Mouse (Mus musculus): ENCODE measurements around the gene Pias4. TPM values are rescaled to one million over a fixed set of nuclear protein-coding genes. Genes with fewer than 3 reads are reported as not detected.

The Pias4 gene
- polyA plus RNA-seq, 1 experiment from 2014 or later: 54.2 TPM

- no peak overlapping the region for H3K4me2 ChIP-seq
- WGBS: 2% methylated on average over 9 of the region's 9 CpGs
- no peaks in the 10 kb centered on the region for H3K36me3 ChIP-seq (ENCODE audit: poor library complexity, severe bottlenecking)
- no peak for ATAC-seq
- H3K9ac ChIP-seq: no peak overlapping the region
- H3K9me3 ChIP-seq (replicated peaks): no peaks in the 10 kb centered on the region
- H3K27ac ChIP-seq: no peak overlapping the region
- H3K27me3 ChIP-seq: peaks cover 50% of the 10 kb centered on the region
- no peak overlapping the region for H3K4me3 ChIP-seq
- peaks cover 6% of the 10 kb centered on the region for H3K4me1 ChIP-seq
These were observed 30.5 kb upstream of the Pias4 start for GRCm38 (mm10) chr10:81198230-81198629.

DNA sequence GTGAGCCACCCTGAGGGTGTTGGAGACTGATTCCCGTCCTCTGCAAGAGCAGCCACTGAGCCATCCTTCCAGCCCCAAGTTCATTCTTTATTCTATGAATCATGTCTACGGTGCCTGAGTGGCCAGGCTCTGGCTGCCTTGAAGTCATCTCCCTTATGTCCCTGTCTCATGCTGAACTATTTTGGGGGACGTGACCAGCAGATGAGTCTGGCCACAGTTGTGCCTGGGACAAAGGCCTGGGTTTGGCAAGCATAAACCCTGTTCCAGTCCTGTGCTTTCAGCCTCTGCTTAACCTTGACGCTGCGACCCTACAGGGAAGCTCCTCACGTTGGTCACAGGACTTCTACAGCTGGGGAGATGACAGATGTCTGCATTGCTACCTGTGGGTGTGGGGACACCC is 29.6 kb upstream of the Pias4 start:
- Histone ChIP-seq H3K36me3 (ENCODE audit: poor library complexity, severe bottlenecking) (no peaks in the 10 kb centered on the region), H3K4me1 (peaks cover 15% of the 10 kb centered on the region), H3K9me3 (replicated peaks) (no peaks in the 10 kb centered on the region), H3K9ac (no peak overlapping the region), H3K4me3 (no peak overlapping the region), H3K27me3 (peaks cover 50% of the 10 kb centered on the region), H3K27ac (no peak overlapping the region), H3K4me2 (no peak overlapping the region)
- ATAC-seq: no peak
- 61% methylated on average over 6 of the region's 6 CpGs for WGBS

DNA sequence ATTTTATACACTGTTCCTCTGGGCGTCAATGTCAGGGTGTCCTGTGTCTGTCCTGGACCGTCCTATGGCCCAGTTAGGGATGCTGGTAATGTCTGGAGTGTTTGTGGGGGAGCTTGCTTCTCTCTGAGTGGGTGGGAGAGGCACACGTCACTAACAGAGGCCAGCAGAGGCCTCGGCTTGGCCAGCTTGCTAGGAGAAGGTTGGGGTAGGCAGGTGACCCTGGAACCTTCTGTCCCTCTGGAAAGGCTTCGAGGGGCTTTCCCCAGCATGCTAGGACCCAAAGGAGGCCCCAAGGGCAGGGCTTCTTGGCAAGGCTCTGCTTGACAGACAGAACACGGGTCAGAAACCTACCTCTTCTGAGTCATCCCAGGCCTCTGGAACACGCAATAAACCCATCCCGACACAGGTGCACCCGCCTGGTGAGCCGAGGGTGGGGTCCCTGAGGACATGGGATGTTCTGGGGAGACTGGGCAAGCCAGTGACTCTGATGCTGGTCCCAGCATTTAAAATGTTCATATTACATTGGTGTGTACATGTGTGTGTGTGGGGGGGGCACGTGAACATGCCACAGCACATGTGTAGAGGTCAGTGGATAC is 28.8 kb upstream of the Pias4 start:
- Histone ChIP-seq H3K9me3 (replicated peaks) (no peaks in the 10 kb centered on the region), H3K4me3 (no peak overlapping the region), H3K4me2 (no peak overlapping the region), H3K9ac (no peak overlapping the region), H3K36me3 (ENCODE audit: poor library complexity, severe bottlenecking) (no peaks in the 10 kb centered on the region), H3K27me3 (peaks cover 50% of the 10 kb centered on the region), H3K27ac (no peak overlapping the region), H3K4me1 (peaks cover 22% of the 10 kb centered on the region)
- WGBS: 71% methylated on average over 11 of the region's 11 CpGs
- no peak for ATAC-seq

GRCm38 (mm10) chr10:81195300-81195699 is 27.6 kb upstream of the Pias4 start:
- Histone ChIP-seq H3K9ac (no peak overlapping the region), H3K27me3 (peaks cover 47% of the 10 kb centered on the region), H3K4me2 (no peak overlapping the region), H3K9me3 (replicated peaks) (no peaks in the 10 kb centered on the region), H3K4me3 (no peak overlapping the region), H3K4me1 (peaks cover 23% of the 10 kb centered on the region), H3K36me3 (ENCODE audit: poor library complexity, severe bottlenecking) (peaks cover 8% of the 10 kb centered on the region), H3K27ac (no peak overlapping the region)
- no peak for ATAC-seq
- 78% methylated on average over 4 of the region's 4 CpGs for WGBS

DNA sequence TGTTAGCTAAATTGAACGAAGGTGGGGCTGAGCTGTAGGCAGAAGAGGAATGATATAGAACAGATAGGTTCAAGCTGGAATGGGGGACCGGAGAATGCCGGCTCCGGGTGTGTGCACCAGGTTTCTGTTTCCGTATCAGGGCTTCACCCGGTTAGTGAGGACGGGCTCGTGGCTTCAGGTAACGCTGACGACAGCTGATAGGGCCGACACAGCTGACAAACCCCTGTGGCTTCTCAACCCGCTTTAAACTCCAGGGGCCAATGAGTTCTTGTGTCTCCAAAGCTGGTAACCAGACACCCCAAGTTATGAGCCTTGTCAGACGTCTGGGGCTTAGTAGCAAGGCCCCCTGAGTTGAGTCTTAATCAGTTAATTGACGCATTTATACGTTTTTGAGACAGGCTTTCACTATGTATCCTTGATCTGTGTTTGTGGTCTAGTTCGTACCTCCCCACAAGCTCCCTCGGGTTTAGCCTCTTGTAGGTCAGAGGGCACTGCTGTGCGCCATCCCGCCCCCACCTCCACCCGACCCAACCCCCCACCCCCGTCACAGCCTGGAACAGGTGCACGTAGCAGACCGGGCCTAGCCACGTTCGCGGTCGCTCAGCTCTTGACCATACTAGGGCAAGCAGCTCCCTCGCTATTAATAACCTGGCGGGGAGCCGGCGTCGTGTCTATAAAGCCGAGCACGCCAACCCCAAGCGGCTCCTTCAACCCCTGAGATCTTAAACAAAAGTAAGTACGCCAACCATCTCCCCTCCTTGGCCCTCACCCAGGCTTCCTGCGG is 26.5 kb upstream of the Pias4 start:
- H3K4me1 ChIP-seq: peaks cover 23% of the 10 kb centered on the region
- no peak overlapping the region for H3K27ac ChIP-seq
- peaks cover 41% of the 10 kb centered on the region for H3K27me3 ChIP-seq
- no peak overlapping the region; the same call in 1 of the 2 replicates for H3K4me2 ChIP-seq
- 12% methylated on average over 37 of the region's 37 CpGs for WGBS
- H3K9ac ChIP-seq: no peak overlapping the region
- H3K9me3 ChIP-seq (replicated peaks): no peaks in the 10 kb centered on the region
- no peak for ATAC-seq
- no peak overlapping the region for H3K4me3 ChIP-seq
- peaks cover 17% of the 10 kb centered on the region for H3K36me3 ChIP-seq (ENCODE audit: poor library complexity, severe bottlenecking)

- peak overlapping the region; percentile 96 for H3K4me2 ChIP-seq
- peak overlapping the region; percentile 94 for H3K27ac ChIP-seq
- 2% methylated on average over 19 of the region's 19 CpGs for WGBS
- H3K9ac ChIP-seq: peak overlapping the region; percentile 81
- H3K4me1 ChIP-seq: peaks cover 23% of the 10 kb centered on the region
- H3K36me3 ChIP-seq (ENCODE audit: poor library complexity, severe bottlenecking): peaks cover 22% of the 10 kb centered on the region
- H3K9me3 ChIP-seq (replicated peaks): no peaks in the 10 kb centered on the region
- peaks cover 41% of the 10 kb centered on the region for H3K27me3 ChIP-seq
- peak overlapping the region; percentile 63 for H3K4me3 ChIP-seq
- peak; percentile 8 for ATAC-seq
These were observed 25.3 kb upstream of the Pias4 start for GRCm38 (mm10) chr10:81192968-81193501.

DNA sequence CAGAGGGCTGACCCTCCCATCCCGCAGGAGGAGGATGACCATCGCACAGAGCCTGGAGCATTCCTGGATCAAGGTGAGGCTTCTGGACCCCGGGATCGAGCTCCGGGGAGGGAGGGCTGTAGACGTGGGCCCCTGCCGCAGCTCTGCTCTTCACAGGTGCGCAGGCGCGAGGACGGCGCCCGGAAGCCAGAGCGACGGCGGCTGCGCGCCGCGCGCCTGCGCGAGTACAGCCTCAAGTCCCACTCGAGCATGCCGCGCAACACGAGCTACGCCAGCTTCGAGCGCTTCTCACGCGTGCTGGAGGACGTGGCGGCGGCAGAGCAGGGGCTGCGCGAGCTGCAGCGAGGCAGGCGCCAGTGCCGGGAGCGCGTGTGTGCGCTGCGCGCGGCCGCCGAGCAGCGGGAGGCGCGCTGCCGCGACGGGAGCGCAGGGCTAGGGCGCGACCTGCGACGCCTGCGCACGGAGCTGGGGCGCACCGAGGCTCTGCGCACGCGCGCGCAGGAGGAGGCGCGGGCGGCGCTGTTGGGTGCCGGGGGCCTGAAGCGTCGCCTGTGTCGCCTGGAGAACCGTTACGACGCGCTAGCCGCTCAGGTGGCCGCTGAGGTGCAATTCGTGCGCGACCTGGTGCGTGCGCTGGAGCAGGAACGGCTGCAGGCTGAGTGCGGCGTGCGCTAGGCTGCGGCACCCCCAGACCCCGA is 24.7 kb upstream of the Pias4 start:
- whole genome bisulfite sequencing: under 1% methylated on average over 68 of the region's 93 CpGs
- ATAC-seq: peak; percentile 89

GRCm38 (mm10) chr10:81191342-81191982 is 23.7 kb upstream of the Pias4 start:
- H3K9ac ChIP-seq: no peak overlapping the region
- 89% methylated on average over 18 of the region's 18 CpGs for WGBS
- peaks cover 23% of the 10 kb centered on the region for H3K4me1 ChIP-seq
- H3K27me3 ChIP-seq: peaks cover 30% of the 10 kb centered on the region
- no peaks in the 10 kb centered on the region for H3K9me3 ChIP-seq (replicated peaks)
- peak overlapping the region; percentile 96 for H3K4me2 ChIP-seq
- H3K36me3 ChIP-seq (ENCODE audit: poor library complexity, severe bottlenecking): peaks cover 33% of the 10 kb centered on the region
- peak overlapping the region; percentile 94; the same call in 1 of the 2 replicates for H3K27ac ChIP-seq
- peak overlapping the region; percentile 63 for H3K4me3 ChIP-seq
- no peak for ATAC-seq

More for the DNA sequence above, 24.7 kb upstream of the Pias4 start:
- H3K27me3 ChIP-seq: peaks cover 39% of the 10 kb centered on the region
- peak overlapping the region; percentile 96 for H3K4me2 ChIP-seq
- peaks cover 23% of the 10 kb centered on the region for H3K4me1 ChIP-seq
- H3K4me3 ChIP-seq: peak overlapping the region; percentile 63
- peak overlapping the region; percentile 81 for H3K9ac ChIP-seq
- peak overlapping the region; percentile 94 for H3K27ac ChIP-seq
- no peaks in the 10 kb centered on the region for H3K9me3 ChIP-seq (replicated peaks)
- peaks cover 24% of the 10 kb centered on the region for H3K36me3 ChIP-seq (ENCODE audit: poor library complexity, severe bottlenecking)

- no peak overlapping the region for H3K4me2 ChIP-seq
- peaks cover 35% of the 10 kb centered on the region for H3K36me3 ChIP-seq (ENCODE audit: poor library complexity, severe bottlenecking)
- no peak overlapping the region for H3K4me3 ChIP-seq
- WGBS: 72% methylated on average over 6 of the region's 6 CpGs
- peaks cover 24% of the 10 kb centered on the region for H3K27me3 ChIP-seq
- peaks cover 23% of the 10 kb centered on the region for H3K4me1 ChIP-seq
- ATAC-seq: no peak
- no peaks in the 10 kb centered on the region for H3K9me3 ChIP-seq (replicated peaks)
- no peak overlapping the region for H3K27ac ChIP-seq
- H3K9ac ChIP-seq: no peak overlapping the region
These were observed 23.2 kb upstream of the Pias4 start for GRCm38 (mm10) chr10:81190912-81191321.

GRCm38 (mm10) chr10:81190236-81190911 is 22.7 kb upstream of the Pias4 start:
- H3K27ac ChIP-seq: no peak overlapping the region
- peaks cover 23% of the 10 kb centered on the region for H3K4me1 ChIP-seq
- peaks cover 19% of the 10 kb centered on the region for H3K27me3 ChIP-seq
- H3K9me3 ChIP-seq (replicated peaks): no peaks in the 10 kb centered on the region
- no peak overlapping the region for H3K9ac ChIP-seq
- no peak overlapping the region for H3K4me3 ChIP-seq
- no peak overlapping the region for H3K4me2 ChIP-seq
- H3K36me3 ChIP-seq (ENCODE audit: poor library complexity, severe bottlenecking): peaks cover 39% of the 10 kb centered on the region
- no peak for ATAC-seq
- 65% methylated on average over 31 of the region's 31 CpGs for WGBS

DNA sequence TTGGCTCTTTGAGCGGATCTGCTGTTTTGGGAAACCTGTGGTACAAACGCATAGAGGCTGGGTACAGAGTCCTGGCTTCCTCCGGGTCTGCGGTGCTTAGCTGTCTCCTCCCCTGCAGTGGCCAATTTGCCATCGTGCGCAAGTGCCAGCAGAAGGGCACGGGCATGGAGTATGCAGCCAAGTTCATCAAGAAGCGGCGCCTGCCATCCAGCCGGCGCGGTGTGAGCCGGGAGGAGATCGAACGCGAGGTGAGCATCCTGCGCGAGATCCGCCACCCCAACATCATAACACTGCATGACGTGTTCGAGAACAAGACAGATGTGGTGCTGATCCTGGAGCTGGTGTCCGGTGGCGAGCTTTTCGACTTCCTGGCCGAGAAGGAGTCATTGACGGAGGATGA is 22.1 kb upstream of the Pias4 start:
- Histone ChIP-seq H3K9me3 (replicated peaks) (no peaks in the 10 kb centered on the region), H3K4me3 (no peak overlapping the region), H3K4me1 (peaks cover 26% of the 10 kb centered on the region), H3K36me3 (ENCODE audit: poor library complexity, severe bottlenecking) (peaks cover 45% of the 10 kb centered on the region), H3K9ac (no peak overlapping the region), H3K4me2 (no peak overlapping the region), H3K27ac (no peak overlapping the region), H3K27me3 (peaks cover 13% of the 10 kb centered on the region)
- no peak for ATAC-seq
- WGBS: 78% methylated on average over 26 of the region's 26 CpGs
